Mouse (Mus musculus) granulocyte monocyte progenitor cell, adult 5-6 weeks (primary cell): ENCODE results near the gene Prc1. TPM values are rescaled to one million over a fixed set of nuclear protein-coding genes. Genes with fewer than 3 reads are reported as not detected.

ENCODE experiments used
- ATAC-seq: replicated peaks from 2 replicates; pipeline ENCODE4 v1.8.0; 2016; ENCODE audit warnings: mild to moderate bottlenecking, moderate TSS enrichment, inconsistent platforms; ENCODE audit not compliant: poor library complexity, severe bottlenecking
- total RNA-seq, 2 experiments: library from RNA; stranded (forward) in 1 of 2; stranded (reverse) in 1 of 2; fragments of 200-712, 200-1000 nt in 1 of 2; fragments of >200 nt in 1 of 2; fragmentation: Nextera tagmentation in 1 of 2; gene quantifications; 2 replicates each; pipeline ENCODE4 v1.2.3; 2014 to 2017

Prc1 gene
- total RNA-seq, 2 experiments from 2014 or later: 42.7 to 141 TPM

- ATAC-seq: no peak
Observed at GRCm38 (mm10) chr7:80326076-80326475, 31.8 kb downstream of the Prc1 start.

- no peak for ATAC-seq
Observed at GRCm38 (mm10) chr7:80330278-80330677, 36.0 kb downstream of the Prc1 start.

- ATAC-seq: no peak
Observed at GRCm38 (mm10) chr7:80331433-80331832, 37.2 kb downstream of the Prc1 start.

- ATAC-seq: no peak
Observed at GRCm38 (mm10) chr7:80334848-80335247, 40.6 kb downstream of the Prc1 start.

- no peak for ATAC-seq
Observed at GRCm38 (mm10) chr7:80336932-80337331, 42.7 kb downstream of the Prc1 start.

GRCm38 (mm10) chr7:80339371-80339770 is 45.1 kb downstream of the Prc1 start:
- ATAC-seq: no peak

GRCm38 (mm10) chr7:80339793-80340628 is 45.8 kb downstream of the Prc1 start:
- ATAC-seq: peak; percentile 83

GRCm38 (mm10) chr7:80340793-80341192 is 46.5 kb downstream of the Prc1 start, which contains the start of gene Unc45a:
Unc45a (minus strand) TSS chr7:80341005.
- ATAC-seq: peak; percentile 61

- ATAC-seq: no peak
Observed at GRCm38 (mm10) chr7:80341793-80342192, 47.5 kb downstream of the Prc1 start.

- ATAC-seq: peak; percentile 56
Observed at GRCm38 (mm10) chr7:80342858-80343257, 48.6 kb downstream of the Prc1 start, which contains the start of gene Hddc3. Hddc3 (plus strand) TSS chr7:80343104.

GRCm38 (mm10) chr7:80343270-80344018 is 49.2 kb downstream of the Prc1 start:
- ATAC-seq: no peak

- ATAC-seq: no peak
Observed at GRCm38 (mm10) chr7:80346173-80346572, 51.9 kb downstream of the Prc1 start.

- ATAC-seq: no peak; the same call in 1 of the 2 replicates
Observed at GRCm38 (mm10) chr7:80346830-80347229, 52.6 kb downstream of the Prc1 start.

GRCm38 (mm10) chr7:80347670-80348586 is 53.7 kb downstream of the Prc1 start:
- ATAC-seq: no peak

GRCm38 (mm10) chr7:80350808-80351207 is 56.6 kb downstream of the Prc1 start:
- ATAC-seq: no peak

GRCm38 (mm10) chr7:80352920-80353319 is 58.7 kb downstream of the Prc1 start:
- ATAC-seq: no peak

GRCm38 (mm10) chr7:80356351-80356750 is 62.1 kb downstream of the Prc1 start:
- ATAC-seq: no peak

GRCm38 (mm10) chr7:80357156-80357555 is 62.9 kb downstream of the Prc1 start:
- ATAC-seq: no peak

- ATAC-seq: no peak
Observed at GRCm38 (mm10) chr7:80358039-80358438, 63.8 kb downstream of the Prc1 start.

GRCm38 (mm10) chr7:80360435-80360834 is 66.2 kb downstream of the Prc1 start:
- ATAC-seq: 0 out of 2 replicates have a peak, but pooled peaks have one; percentile 27
